Mouse (Mus musculus): Measurements from ENCODE around the gene Rad9b. TPM values are rescaled to one million over a fixed set of nuclear protein-coding genes. Genes with fewer than 3 reads are reported as not detected.
A peak's percentile ranks its signal among the peaks of the same experiment; 100 is the strongest.

Gene Rad9b
- total RNA-seq (2021): 1 to 10 TPM; 5.1 to 5.4 TPM
- long read RNA-seq, partial matches to known transcripts: 0 of 2 reads
- long read RNA-seq, other reads (novel, unspliced or antisense): 1 of 2 reads

DNA sequence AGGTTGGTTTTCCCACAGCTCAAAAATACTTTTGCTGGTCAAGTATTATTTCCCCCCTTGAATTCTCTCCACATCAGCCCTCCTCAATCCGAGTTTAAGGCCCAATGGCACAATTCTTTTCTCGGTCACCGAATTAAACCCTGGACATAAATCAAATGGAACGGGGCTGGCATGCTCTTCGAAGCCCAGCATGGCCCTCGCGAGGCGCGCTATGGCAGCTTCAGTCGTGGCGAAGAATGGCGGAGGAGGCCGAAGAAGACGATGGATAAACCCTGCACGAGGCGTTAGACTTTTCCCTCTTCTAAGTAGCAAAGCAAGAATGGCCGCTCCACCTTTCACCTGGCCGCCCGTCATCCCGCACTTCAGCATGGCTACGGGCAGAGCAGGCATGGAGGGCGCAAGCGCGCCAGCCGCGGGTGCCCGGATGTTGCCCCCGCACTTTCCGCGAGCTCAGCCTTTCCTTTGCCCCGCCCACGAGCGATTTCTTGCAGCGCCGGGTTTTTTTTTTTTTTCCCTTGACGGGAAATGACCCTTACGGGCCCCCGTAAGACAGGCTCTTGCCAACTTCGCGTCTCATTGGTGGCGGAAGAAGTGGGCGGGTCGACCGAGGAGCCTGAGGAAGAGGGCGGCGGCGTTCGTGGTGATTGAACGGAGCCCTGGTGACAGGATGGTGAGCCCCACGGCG, at the start of gene Rad9b, which contains the start of gene Vps29:
TSS of gene Rad9b (minus strand) at position 427 of the 685 bp plus-strand sequence.
TSS of gene Vps29 (plus strand) at position 563 of the 685 bp plus-strand sequence.
- DNase-seq (ENCODE audit: low spot score in 2 of 2): peak; percentile 98 to 99

DNA sequence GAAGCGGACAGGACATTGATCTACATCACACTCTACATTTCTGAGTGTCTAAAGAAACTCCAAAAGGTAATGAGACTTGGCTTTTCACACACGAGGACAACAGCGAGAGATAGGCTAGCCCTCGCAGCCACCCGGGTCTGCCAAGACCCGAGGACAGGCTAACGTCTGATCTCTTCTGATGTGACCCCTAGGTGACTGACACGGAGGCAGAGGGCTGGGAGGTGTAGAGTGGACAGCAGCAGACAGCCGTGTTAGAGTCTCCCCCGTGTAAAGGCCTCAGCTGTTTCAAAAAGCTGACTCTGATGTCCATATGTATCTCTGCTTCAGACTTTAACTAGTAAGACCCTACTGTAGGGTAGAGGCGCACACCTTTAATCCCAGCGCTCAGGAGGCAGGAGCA, 49.3 kb upstream of the Rad9b start:
- DNase-seq (ENCODE audit: low spot score in 2 of 2): no peak

DNA sequence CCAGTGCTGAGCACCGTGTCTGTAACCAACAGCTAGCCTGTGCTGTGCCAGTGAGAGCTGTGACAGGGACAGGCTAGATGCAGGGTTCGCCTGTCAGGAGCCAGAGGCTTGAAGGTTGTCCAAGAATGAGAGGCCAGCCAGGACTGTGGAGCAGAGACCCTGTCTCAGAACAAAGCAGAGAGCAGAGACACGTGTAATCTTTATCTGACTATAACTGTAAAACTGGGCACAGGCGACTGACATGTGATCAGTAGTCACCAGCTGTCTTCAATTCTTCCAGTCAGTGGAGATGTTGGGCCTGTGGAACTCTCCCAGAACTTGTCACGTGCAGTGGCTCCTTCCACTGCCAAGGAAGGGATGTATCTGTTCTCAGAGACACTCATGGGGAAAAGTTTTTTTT, 48.7 kb upstream of the Rad9b start:
- peak; percentile 39 for DNase-seq (ENCODE audit: low spot score in 2 of 2)

DNA sequence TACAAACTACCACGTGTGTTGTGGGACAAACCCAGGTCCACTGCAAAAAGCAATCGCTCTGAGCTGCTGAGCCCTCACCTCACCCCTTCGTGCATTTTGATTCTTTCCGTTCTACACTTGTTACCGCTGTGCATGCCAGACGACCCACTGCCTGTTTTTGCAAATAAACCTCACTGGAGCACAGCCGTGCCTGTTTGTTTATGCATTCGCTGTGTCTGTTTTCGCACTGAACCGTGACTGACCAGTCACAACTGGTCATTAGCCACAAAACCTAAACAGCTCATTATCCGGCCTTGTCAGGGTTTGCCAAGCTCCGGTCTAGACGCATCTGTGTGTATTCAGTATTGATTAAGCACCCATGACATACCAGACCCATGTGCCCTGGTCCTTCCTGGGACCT, 48.1 kb upstream of the Rad9b start:
- DNase-seq (ENCODE audit: low spot score in 2 of 2): no peak

- peak; percentile 79 to 80 for DNase-seq (ENCODE audit: low spot score in 2 of 2)
These were observed 47.2 kb upstream of the Rad9b start for GRCm38 (mm10) chr5:122401303-122401640.

GRCm38 (mm10) chr5:122400628-122401302, 46.7 kb upstream of the Rad9b start:
- no peak for DNase-seq (ENCODE audit: low spot score in 2 of 2)

DNA sequence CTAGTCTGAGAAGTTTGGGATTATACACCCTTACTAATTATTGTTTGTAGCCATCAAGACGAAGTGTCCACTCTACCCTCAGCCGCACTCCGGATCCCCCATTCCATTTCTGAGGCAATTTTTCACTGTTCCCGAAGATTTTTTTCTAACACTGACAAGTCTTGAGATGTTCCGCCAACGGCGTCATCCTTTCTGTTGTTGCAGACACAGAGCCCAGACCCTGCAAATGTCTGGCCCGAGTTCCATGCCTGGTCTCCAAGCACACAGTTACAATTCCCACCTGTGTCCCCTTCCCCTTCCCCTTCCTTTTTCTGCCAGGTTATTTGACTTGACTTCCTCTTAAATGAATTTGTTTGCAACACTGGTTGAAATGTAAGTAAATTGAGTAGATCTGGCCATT, 45.8 kb upstream of the Rad9b start:
- no peak for DNase-seq (ENCODE audit: low spot score in 2 of 2)

- DNase-seq (ENCODE audit: low spot score in 2 of 2): no peak
These were observed 43.5 kb upstream of the Rad9b start for GRCm38 (mm10) chr5:122397495-122397894.

GRCm38 (mm10) chr5:122396791-122397190, 42.8 kb upstream of the Rad9b start:
- no peak for DNase-seq (ENCODE audit: low spot score in 2 of 2)

DNA sequence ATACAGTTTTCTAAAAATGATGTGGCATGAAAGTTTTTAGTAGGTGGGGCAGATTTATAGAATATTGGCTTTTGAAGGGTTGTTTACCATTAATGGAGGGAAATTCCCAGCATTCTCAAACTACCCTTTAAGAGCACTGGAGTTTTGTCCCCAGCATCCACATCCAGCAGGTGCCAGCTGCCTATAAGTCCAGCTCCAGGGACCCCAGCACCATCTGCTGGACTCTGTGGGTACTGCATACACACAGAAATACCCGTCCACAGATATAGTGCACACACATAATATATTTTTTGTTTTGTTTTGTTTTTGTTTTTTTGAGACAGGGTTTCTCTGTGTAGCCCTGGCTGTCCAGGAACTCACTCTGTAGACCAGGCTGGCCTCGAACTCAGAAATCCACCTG, 39.9 kb upstream of the Rad9b start:
- peak; percentile 83 to 84 for DNase-seq (ENCODE audit: low spot score in 2 of 2)

DNA sequence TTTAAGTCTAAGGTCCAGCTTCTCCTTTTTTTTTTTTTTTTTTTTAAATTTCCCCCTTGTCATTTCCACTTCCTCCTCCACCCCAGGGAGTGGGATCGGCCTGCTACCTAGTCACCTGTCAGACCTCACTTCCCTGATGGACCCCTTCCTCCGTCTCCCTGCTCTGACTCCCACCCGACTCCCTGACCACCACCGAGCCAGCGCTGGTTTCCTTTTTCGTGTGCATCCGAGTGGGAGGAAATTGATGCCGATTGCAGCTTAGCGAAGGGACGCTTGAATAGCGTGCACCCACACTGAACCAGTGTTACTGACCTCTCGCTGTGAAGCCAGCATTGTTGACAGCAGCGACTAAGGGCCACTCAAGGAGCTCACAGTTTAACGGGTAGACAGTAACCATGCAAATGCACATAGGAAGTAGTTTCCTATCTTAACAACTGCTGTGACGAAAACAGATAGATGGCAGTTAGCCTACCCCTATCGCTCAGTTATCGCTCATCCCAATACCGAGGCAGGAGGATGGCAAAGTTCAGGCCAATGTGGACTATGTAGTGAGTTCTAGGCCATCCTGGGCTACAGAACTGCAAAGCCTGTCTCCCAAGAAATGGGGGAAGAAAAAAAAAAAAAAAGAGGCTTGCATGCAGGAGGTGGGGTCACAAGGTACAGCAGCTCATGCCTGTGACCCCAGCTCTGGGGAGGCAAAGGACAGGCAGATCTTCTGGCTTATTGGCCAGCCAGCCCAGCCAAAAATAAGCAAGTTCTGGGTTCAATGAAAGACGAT, 38.4 kb upstream of the Rad9b start:
- peak; percentile 28 to 32 for DNase-seq (ENCODE audit: low spot score in 2 of 2)

DNA sequence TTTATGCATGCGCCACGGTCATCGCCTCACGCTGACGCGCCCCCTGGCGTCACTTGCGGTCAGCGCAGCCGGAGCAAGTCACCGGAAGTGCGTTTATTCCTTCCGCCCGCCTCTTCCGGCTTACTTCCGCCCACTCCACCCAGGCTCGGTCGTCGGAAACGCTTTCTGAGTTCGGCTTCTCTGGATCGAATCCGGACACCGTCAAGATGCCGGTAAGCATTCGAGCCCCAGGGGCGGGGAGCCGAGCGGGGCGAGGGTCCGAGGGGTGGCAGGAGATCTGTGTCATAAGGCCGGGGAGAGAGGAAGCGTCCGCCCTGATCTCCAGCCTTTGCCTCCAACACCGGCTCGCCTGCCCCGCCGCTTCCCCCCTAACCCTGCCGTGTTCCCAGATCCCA, 37.8 kb upstream of the Rad9b start, which contains the start of gene Arpc3:
TSS of gene Arpc3 (plus strand) at position 93 of the 395 bp plus-strand sequence.
- peak; percentile 93 to 94 for DNase-seq (ENCODE audit: low spot score in 2 of 2)

DNA sequence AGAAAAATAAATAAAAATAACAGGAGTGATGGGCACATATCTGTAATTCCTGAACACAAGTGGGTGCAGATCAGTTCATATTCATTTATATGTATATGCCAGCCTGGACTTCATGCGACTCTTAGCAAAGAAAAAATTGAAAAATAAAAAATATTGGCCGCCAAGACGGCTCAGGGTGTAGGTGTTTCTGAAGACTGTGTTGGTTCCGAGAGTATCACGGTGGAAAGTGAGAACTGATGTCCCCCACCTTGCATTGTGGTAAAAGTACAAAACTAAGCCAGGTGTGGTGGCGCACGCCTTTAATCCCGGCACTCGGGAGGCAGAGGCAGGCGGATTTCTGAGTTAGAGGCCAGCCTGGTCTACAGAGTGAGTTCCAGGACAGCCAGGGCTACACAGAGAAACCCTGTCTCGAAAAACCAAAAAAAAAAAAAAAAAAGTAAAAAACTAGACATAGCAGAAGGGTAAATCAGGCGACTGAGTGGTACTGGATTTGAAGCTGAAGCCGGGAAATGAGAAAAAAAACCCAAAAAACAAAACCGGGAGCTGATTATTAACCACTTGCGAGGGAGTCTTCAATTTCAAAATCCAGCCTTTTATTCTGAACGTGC, 37.2 kb upstream of the Rad9b start:
- DNase-seq (ENCODE audit: low spot score in 2 of 2): no peak

DNA sequence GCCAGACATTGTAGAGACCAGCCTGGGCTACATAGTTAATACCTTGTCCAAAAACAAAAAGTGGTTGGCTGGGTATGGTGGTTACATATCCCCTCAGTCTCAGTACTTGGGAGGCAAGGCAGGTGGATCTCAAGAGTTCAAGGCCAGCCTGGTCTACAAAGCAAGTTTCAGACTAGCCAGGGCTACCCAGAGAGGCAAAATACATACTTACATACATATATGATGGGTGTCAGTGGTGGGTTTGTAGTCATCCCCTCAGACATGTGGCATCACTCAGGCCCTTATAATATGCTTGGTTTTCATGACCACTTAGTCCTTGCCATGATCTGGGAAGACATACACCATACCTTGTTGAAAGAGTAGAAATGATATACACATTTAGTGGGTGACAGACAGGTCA, 36.6 kb upstream of the Rad9b start:
- DNase-seq (ENCODE audit: low spot score in 2 of 2): no peak

DNA sequence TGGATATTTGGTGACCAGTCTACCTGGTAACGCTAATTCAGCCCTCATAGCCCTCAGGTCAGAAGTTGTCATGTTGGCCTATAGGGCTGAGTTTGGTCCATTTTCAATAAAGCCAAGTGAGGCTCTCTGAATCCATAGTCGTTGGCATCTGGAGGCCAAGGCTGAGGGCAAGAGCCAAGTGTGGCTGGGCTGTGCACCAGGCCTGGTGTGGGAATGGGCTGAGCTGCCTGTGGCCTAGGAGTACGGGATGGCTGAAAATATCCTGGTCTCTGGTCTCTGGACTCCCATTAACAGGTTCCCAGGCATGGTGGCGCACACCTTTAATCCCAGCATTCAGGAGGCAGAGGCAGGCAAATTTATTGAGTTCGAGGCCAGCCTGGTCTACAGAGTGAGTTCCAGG, 36.0 kb upstream of the Rad9b start:
- DNase-seq (ENCODE audit: low spot score in 2 of 2): no peak

DNA sequence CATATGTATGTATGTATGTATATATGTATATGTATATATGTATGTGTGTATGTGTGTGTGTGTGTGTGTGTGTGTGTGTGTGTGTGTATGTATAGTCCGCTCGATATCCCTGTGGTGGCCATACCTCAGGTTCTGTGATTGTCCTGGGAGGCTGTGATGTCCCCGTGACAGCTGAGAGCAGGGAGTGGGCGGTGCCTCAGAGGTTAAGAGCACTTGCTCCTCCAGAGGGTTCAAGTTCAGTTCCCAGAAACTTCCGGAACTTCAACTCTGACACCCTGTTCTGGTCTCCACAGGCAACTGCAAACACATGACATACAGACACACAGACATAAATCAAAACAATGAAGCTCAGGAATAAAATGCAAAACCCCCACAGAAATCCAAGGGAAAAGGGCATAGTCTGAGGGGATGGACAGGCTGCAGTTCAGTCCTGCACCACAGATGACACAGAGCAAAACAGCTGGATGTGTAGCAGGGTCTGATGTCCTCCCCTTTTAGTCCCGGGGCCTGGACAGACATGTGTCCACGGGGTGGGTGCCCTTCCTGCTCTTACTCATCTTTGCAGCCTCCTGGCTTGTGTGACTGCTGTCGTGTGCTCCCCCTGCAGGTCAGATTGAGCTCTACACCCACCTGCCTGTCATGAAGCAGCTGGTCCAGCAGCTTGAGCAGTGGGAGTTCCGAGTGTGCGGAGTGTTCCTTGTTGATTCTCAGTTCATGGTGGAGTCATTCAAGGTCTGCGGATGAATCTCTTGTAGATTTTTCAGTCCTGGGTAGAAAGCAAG, 25.5 kb upstream of the Rad9b start:
- peak; percentile 81 to 83 for DNase-seq (ENCODE audit: low spot score in 2 of 2)

- no peak for DNase-seq (ENCODE audit: low spot score in 2 of 2)
These were observed 24.1 kb upstream of the Rad9b start for GRCm38 (mm10) chr5:122378171-122378570.

- DNase-seq (ENCODE audit: low spot score in 2 of 2): no peak
These were observed 23.2 kb upstream of the Rad9b start for GRCm38 (mm10) chr5:122377101-122377833.

GRCm38 (mm10) chr5:122372878-122373277, 18.8 kb upstream of the Rad9b start:
- DNase-seq (ENCODE audit: low spot score in 2 of 2): no peak

DNA sequence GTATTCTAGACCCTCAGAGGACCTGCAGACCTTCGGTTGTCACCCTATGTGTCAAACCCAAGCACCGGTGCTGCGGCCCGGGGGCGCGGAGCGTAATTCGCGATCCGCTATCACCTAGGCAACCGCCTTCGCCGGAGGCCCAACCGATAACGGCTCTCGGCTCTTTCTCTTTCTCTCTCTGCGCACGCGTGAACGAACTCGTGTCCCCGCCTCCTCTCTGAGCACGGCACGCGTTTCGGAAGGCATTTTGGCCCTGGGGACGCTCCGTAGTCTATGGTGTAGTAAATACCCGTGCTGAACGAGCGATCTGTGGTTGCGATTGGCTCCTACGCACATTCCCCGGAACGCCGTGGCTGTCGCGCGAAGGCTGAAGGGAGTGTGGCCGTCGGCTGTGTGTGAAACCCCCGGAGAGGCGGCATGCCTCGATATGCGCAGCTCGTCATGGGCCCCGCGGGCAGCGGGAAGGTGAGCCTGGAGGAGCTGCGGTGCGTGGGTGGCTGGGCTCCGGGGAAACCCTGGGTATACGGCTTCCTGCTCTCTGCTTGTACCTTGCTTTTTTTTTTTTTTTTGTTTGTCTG, 18.2 kb upstream of the Rad9b start, which contains the start of gene Fam216a:
TSS of gene Fam216a (minus strand) at position 173 of the 578 bp plus-strand sequence.
- DNase-seq (ENCODE audit: low spot score in 2 of 2): peak; percentile 100
